Mouse (Mus musculus): ENCODE results near the gene Top3a.

The Top3a gene

GRCm38 (mm10) chr11:60709481-60710465 is 67.4 kb downstream of the Top3a start:
- no peak for DNase-seq

- DNase-seq: no peak
These were observed 68.5 kb downstream of the Top3a start for GRCm38 (mm10) chr11:60708631-60709030.

- peak in 1 of 2 experiments; percentile 18 for DNase-seq
These were observed 69.5 kb downstream of the Top3a start for GRCm38 (mm10) chr11:60707672-60708071.

GRCm38 (mm10) chr11:60706696-60707480 is 70.3 kb downstream of the Top3a start:
- peak in 1 of 2 experiments; percentile 3 for DNase-seq

- no peak for DNase-seq
These were observed 71.1 kb downstream of the Top3a start for GRCm38 (mm10) chr11:60706076-60706475.

GRCm38 (mm10) chr11:60705255-60705654 is 71.9 kb downstream of the Top3a start:
- DNase-seq: no peak

GRCm38 (mm10) chr11:60704023-60704880 is 72.9 kb downstream of the Top3a start:
- no peak for DNase-seq

GRCm38 (mm10) chr11:60703131-60703530 is 74.0 kb downstream of the Top3a start:
- peak in 1 of 2 experiments; percentile 42 for DNase-seq

GRCm38 (mm10) chr11:60701611-60702010 is 75.6 kb downstream of the Top3a start:
- DNase-seq: no peak

- no peak for DNase-seq
These were observed 76.6 kb downstream of the Top3a start for GRCm38 (mm10) chr11:60700320-60701185.

GRCm38 (mm10) chr11:60699524-60700075 is 77.6 kb downstream of the Top3a start, which contains the start of gene Llgl1:
Gene Llgl1 (plus strand): TSS chr11:60699723.
- peak; percentile 77 to 79 for DNase-seq

GRCm38 (mm10) chr11:60698806-60699523 is 78.2 kb downstream of the Top3a start:
- DNase-seq: peak; percentile 45 to 60

- no peak for DNase-seq
These were observed 79.6 kb downstream of the Top3a start for GRCm38 (mm10) chr11:60697561-60697960.

GRCm38 (mm10) chr11:60696165-60696564 is 81.0 kb downstream of the Top3a start:
- DNase-seq: no peak
